9 mouse cellular contexts compared by ENCODE assay signal in the genomic region with DNA sequence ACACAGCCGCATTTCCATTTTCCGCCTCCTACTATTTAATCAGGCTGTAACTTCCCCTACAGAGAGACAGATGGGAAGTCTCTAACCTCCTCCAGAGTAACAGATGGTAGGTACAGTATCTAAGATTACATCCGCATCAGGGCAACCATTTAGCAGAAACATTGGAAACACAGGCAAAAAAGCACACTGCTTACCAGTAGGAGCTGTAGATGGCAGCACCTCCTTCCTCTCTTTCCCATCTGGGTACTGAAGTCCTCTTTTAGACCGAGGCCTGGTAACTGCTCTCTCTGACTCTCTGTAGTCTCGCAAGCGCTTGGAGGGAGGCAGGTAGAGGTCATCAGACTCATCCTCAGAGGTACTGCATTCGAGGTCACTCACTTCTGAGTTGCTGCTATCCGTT. TPM values are rescaled to one million over a fixed set of nuclear protein-coding genes. Genes with fewer than 3 reads are reported as not detected.
DNase-seq lines count a peak whose midpoint lies in the region; ATAC-seq and TF ChIP-seq lines count a peak whose summit lies in the region.
"Had no signal": no experiment of that assay in that cellular context is flagged by ENCODE, and none has a peak within 500 bp of the region (broad histone marks: within the 10 kb centered on the region; RNA-seq: fewer than 3 reads in every experiment).

No protein-coding gene starts in this region.

- no peak overlapping the region for H3K4me2 ChIP-seq in heart, postnatal 0 days (ENCODE audit: low read depth, low read length)
- H3K4me2 ChIP-seq in midbrain, embryonic 14.5 days (ENCODE audit: low read length) = no peak overlapping the region
- H3K4me2 ChIP-seq: heart, embryonic 15.5 days had no signal

- no peak overlapping the region for H3K4me3 ChIP-seq in heart, postnatal 0 days (ENCODE audit: low read depth, low read length)
- no peak overlapping the region for H3K4me3 ChIP-seq in midbrain, embryonic 14.5 days (replicated peaks; ENCODE audit: low read depth, low read length)
- H3K4me3 ChIP-seq: heart, embryonic 15.5 days had no signal

- no peak for TF ChIP-seq POLR2A in brain, embryonic 14.5 days (IDR thresholded peaks at IDR 0.05; ENCODE audit: borderline replicate concordance, extremely low read depth, insufficient read depth, insufficient read length, poor library complexity, severe bottlenecking)

- no peak overlapping the region for H3K27ac ChIP-seq in heart, postnatal 0 days (ENCODE audit: low read depth)
- no peak overlapping the region for H3K27ac ChIP-seq in midbrain, embryonic 14.5 days (replicated peaks; ENCODE audit: low read depth, low read length)
- H3K27ac ChIP-seq: heart, embryonic 15.5 days had no signal

- peak; percentile 39 for TF ChIP-seq CTCF in heart, postnatal 0 days (IDR thresholded peaks at IDR 0.05; ENCODE audit: low read depth)
- peak; percentile 44; the same call in 1 of the 2 replicates for TF ChIP-seq CTCF in brain, embryonic 14.5 days (IDR thresholded peaks at IDR 0.05; ENCODE audit: borderline replicate concordance, extremely low read depth, insufficient read depth, insufficient read length)

- TF ChIP-seq EP300 in heart, postnatal 0 days (IDR thresholded peaks at IDR 0.05; ENCODE audit: low read depth) = no peak

- no peaks in the 10 kb centered on the region for H3K9me3 ChIP-seq in heart, postnatal 0 days (replicated peaks; ENCODE audit: control insufficient read depth, low read length)
- no peaks in the 10 kb centered on the region for H3K9me3 ChIP-seq in midbrain, embryonic 14.5 days (ENCODE audit: control insufficient read depth, low read length)
- H3K9me3 ChIP-seq: heart, embryonic 15.5 days had no signal

- WGBS in heart, postnatal 0 days = 73% methylated on average over 8 of the region's 8 CpGs
- WGBS in midbrain, embryonic 14.5 days = 76% methylated on average over 8 of the region's 8 CpGs

- intact Hi-C loops in heart, postnatal 14 days (cut with DNase I) = no loop called here

- no peaks in the 10 kb centered on the region for H3K4me1 ChIP-seq in heart, postnatal 0 days (ENCODE audit: control insufficient read depth, insufficient read depth)
- no peaks in the 10 kb centered on the region for H3K4me1 ChIP-seq in midbrain, embryonic 14.5 days (ENCODE audit: control insufficient read depth, insufficient read depth, low read length)
- H3K4me1 ChIP-seq: heart, embryonic 15.5 days had no signal

- H3K9ac ChIP-seq in heart, postnatal 0 days (replicated peaks; ENCODE audit: low read depth, low read length) = no peak overlapping the region
- H3K9ac ChIP-seq in midbrain, embryonic 14.5 days (replicated peaks; ENCODE audit: low read length) = no peak overlapping the region
- H3K9ac ChIP-seq: heart, embryonic 15.5 days had no signal

- no peak for ATAC-seq in heart, postnatal 0 days (ENCODE audit: insufficient read depth, low read depth)
- ATAC-seq in hematopoietic stem cell, adult 5-6 weeks (replicated peaks in 1 of 2; ENCODE audit: insufficient read depth in 1 of 2, low FRiP score in 2 of 2, low TSS enrichment in 1 of 2, low read depth in 1 of 2, poor library complexity in 2 of 2, severe bottlenecking in 2 of 2) = peak; percentile 45 to 71
- ATAC-seq in midbrain, embryonic 14.5 days (ENCODE audit: low FRiP score, low TSS enrichment) = peak; percentile 50; the same call in 1 of the 2 replicates
- no peak for ATAC-seq in erythroid progenitor cell, adult 5-6 weeks (replicated peaks; ENCODE audit: low FRiP score, poor library complexity, severe bottlenecking)

- H3K36me3 ChIP-seq in heart, postnatal 0 days (replicated peaks; ENCODE audit: control insufficient read depth, insufficient read depth, low read length) = peaks cover 34% of the 10 kb centered on the region
- H3K36me3 ChIP-seq in midbrain, embryonic 14.5 days (ENCODE audit: control insufficient read depth, insufficient read depth, low read length) = peaks cover 6% of the 10 kb centered on the region; the same call in 1 of the 2 replicates

- DNase-seq in heart, postnatal 0 days (ENCODE audit: low spot score) = no peak
- no peak for DNase-seq in heart, adult 18-20 months
- DNase-seq in brain, embryonic 14.5 days (ENCODE audit: low read depth) = peak; percentile 90
- DNase-seq in layer of hippocampus, postnatal 14 days (ENCODE audit: low spot score in 2 of 2) = peak; percentile 11 to 70
- DNase-seq in midbrain, embryonic 14.5 days = peak; percentile 56
- no peak for DNase-seq in heart, postnatal 14 days

- no peaks in the 10 kb centered on the region for H3K27me3 ChIP-seq in heart, postnatal 0 days (ENCODE audit: control insufficient read depth, insufficient read depth, low read length)
- H3K27me3 ChIP-seq in midbrain, embryonic 14.5 days (ENCODE audit: control insufficient read depth, insufficient read depth, low read length) = no peaks in the 10 kb centered on the region
- H3K27me3 ChIP-seq: heart, embryonic 15.5 days had no signal

RNA-seq across cellular contexts. Expression of a gene that starts 10.4 kb away (rescaled TPM):
- total RNA-seq in heart, postnatal 0 days (2014; rRNA removed; ENCODE audit: low replicate concordance) = 1.3 and 4.8 TPM in 2 replicates
- 6.1 and 8.3 TPM in 2 replicates for polyA plus RNA-seq in heart, postnatal 0 days (2015; fragmentation: Nextera tagmentation; extraction: Ambion mirVana)
- total RNA-seq in heart, adult 18-20 months (2021) = under 1 TPM; 0.30 to 0.31 TPM
- 5.3 and 10.2 TPM in 2 replicates for polyA plus RNA-seq in brain, embryonic 14.5 days (2012; rRNA removed)
- total RNA-seq in hematopoietic stem cell, adult 5-6 weeks (2017) = 27.9 and 103 TPM in 2 replicates
- total RNA-seq in layer of hippocampus, postnatal 14 days (2021) = under 1 TPM; 0.55 to 0.71 TPM
- polyA plus RNA-seq in midbrain, embryonic 14.5 days (2014; fragmentation: Nextera tagmentation; extraction: Ambion mirVana) = 7.3 and 9.2 TPM in 2 replicates
- 141 and 166 TPM in 2 replicates for total RNA-seq in erythroid progenitor cell, adult 5-6 weeks (2015; ENCODE audit: low replicate concordance)
- 186 and 236 TPM in 2 replicates for total RNA-seq in erythroid progenitor cell, adult 5-6 weeks (2017; ENCODE audit: low replicate concordance)
- 1 to 10 TPM in 1 of 2 experiments, under 1 TPM in 1; 0.86 to 2.1 TPM for total RNA-seq in heart, postnatal 14 days (2021)

Comparison
In these comparisons a context has a peak if more than half of its experiments do, and no peak if none do; other contexts are left out.
1. ATAC-seq: peak in hematopoietic stem cell, adult 5-6 weeks (2 of 2) and midbrain, embryonic 14.5 days (single experiment); none in heart, postnatal 0 days (single experiment) and erythroid progenitor cell, adult 5-6 weeks (single experiment).
2. DNase-seq: peak in brain, embryonic 14.5 days (single experiment), layer of hippocampus, postnatal 14 days (2 of 2) and midbrain, embryonic 14.5 days (single experiment); none in heart, postnatal 0 days (single experiment), heart, adult 18-20 months (0 of 2) and heart, postnatal 14 days (0 of 2).